Mouse (Mus musculus): ENCODE results near the gene Asb16.

GRCm38 (mm10) chr11:102327839-102328238 is 59.3 kb downstream of the Asb16 start:
- TF ChIP-seq CTCF (IDR thresholded peaks at IDR 0.05; ENCODE audit: borderline replicate concordance, extremely low read depth, insufficient read depth, insufficient read length) = no peak
- no peak for TF ChIP-seq POLR2A (IDR thresholded peaks at IDR 0.05; ENCODE audit: borderline replicate concordance, extremely low read depth, insufficient read depth, insufficient read length, poor library complexity, severe bottlenecking)
